Mouse (Mus musculus): ENCODE measurements around the gene Cep57l1.

Cep57l1 gene

DNA sequence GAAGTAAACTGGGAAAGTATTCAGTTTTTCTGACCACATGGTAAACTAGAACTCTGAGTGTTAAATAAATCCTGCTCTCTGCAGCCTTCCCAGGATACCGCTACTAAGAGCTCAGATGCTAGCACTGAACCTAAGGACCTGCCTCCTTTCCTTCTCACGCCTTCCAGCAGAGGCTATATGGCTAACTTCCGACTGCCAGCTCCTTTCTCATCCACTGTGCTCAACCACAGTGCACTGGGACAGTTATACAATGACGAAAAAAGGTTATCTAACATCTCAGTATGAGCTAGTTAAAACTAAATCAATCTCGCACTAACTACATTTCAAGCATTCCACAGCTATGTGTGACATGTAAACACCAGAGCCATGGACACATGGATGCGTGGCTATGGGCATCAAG lies 134.4 kb downstream of the Cep57l1 start:
- no peak for DNase-seq

DNA sequence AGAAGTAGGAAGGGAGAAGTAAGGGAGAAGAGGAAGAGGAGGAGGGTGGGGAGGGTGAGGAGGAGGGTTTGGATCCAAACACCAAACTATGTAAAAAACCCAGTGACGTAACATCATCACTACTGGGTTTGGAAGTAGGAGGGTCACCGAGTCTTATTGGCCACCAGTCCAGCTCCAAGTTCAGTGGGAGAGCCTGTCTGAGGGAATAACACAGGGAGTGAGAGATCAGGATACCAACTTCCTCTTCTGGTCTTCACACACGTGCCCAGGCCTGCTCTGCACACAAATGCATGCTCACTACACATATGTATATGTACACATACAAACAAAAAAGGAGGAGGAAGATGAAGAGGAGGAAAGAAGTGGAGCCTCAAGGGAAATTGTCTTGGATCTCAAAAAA lies 135.3 kb downstream of the Cep57l1 start:
- DNase-seq = no peak

DNA sequence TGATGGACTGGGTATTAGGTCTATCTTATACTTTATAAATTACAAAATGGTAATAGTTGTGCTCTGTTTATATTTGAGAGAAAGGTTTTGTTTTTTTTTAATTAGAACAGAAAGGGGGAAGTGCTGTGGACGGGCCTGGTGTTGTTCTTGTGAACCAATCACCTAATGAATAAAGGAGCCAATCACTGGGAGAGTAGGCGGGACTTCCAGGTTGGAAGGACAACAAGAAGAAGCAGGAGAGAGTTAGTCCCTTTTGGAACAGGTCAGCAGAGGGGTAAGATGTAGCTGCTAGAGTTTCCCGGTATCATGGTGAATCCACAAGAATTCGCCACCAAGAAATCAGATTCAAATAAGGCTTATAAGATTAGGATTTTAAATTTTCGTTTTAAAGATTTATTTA lies 139.5 kb downstream of the Cep57l1 start:
- no peak for DNase-seq

All from liver (tissue).